Mouse (Mus musculus) liver, embryonic 15.5 days (tissue): ENCODE measurements around the gene Zfp704. TPM values are rescaled to one million over a fixed set of nuclear protein-coding genes. Genes with fewer than 3 reads are reported as not detected.

Experiments
- ATAC-seq: fragments of 200-750 bp; cut with Nextera tagmentation; 2 replicates; pipeline ENCODE4 v1.8.0; 2017; ENCODE audit warnings: moderate number of reproducible peaks, mild to moderate bottlenecking, moderate library complexity; ENCODE audit not compliant: insufficient read depth
- H3K27ac ChIP-seq: fragments of 300-500 bp; sonication (generic); replicated peaks from 2 replicates; pipeline ENCODE4 v1.5.1; 2015; ENCODE audit warnings: mild to moderate bottlenecking, inconsistent platforms
- H3K27me3 ChIP-seq: fragments of 300-500 bp; sonication (generic); 2 replicates; pipeline ENCODE4 v1.6.1; 2015; ENCODE audit warnings: mild to moderate bottlenecking, inconsistent platforms
- H3K36me3 ChIP-seq: fragments of 300-500 bp; sonication (generic); replicated peaks from 2 replicates; pipeline ENCODE4 v1.6.1; 2015; ENCODE audit warnings: moderate library complexity, mild to moderate bottlenecking, inconsistent platforms
- H3K4me1 ChIP-seq: fragments of 300-500 bp; sonication (generic); replicated peaks from 2 replicates; pipeline ENCODE4 v1.6.1; 2015; ENCODE audit warnings: inconsistent platforms
- H3K4me2 ChIP-seq: fragments of 300-500 bp; sonication (generic); 2 replicates; pipeline ENCODE4 v1.6.1; 2015; ENCODE audit warnings: moderate library complexity, mild to moderate bottlenecking, inconsistent platforms
- H3K4me3 ChIP-seq: fragments of 300-500 bp; sonication (generic); replicated peaks from 2 replicates; pipeline ENCODE4 v1.5.1; 2015; ENCODE audit warnings: mild to moderate bottlenecking, inconsistent platforms
- H3K9ac ChIP-seq: fragments of 300-500 bp; sonication (generic); 2 replicates; pipeline ENCODE4 v1.6.1; 2015; ENCODE audit warnings: moderate library complexity, mild to moderate bottlenecking, inconsistent platforms
- H3K9me3 ChIP-seq: fragments of 300-500 bp; sonication (generic); replicated peaks from 2 replicates; pipeline ENCODE4 v1.6.1; 2016; ENCODE audit warnings: inconsistent platforms
- WGBS: fragments of 180-500 bp; shearing (Covaris S2); methylation state at CpG from one replicate; pipeline ENCODE4 v1.1.7; 2015; ENCODE audit warnings: mixed read lengths; ENCODE audit not compliant: insufficient replicate concordance; 5-methylcytosine and 5-hydroxymethylcytosine counted together
- polyA plus RNA-seq: library from polyadenylated mRNA; unstranded; fragments of >200 nt; fragmentation: Nextera tagmentation; extraction: Ambion mirVana; gene quantifications from 2 replicates; pipeline ENCODE4 v1.2.1, GENCODE M21; 2015

The Zfp704 gene
- polyA plus RNA-seq, 1 experiment from 2014 or later = 0.81 TPM

- Histone ChIP-seq H3K9me3 (no peaks in the 10 kb centered on the region), H3K4me1 (peaks cover 10% of the 10 kb centered on the region; the same call in 1 of the 2 replicates), H3K36me3 (no peaks in the 10 kb centered on the region), H3K27me3 (no peaks in the 10 kb centered on the region), H3K4me3 (no peak overlapping the region), H3K9ac (no peak overlapping the region), H3K4me2 (no peak overlapping the region), H3K27ac (no peak overlapping the region)
- no peak for ATAC-seq
- WGBS = 79% methylated on average over 7 of the region's 7 CpGs
Observed at GRCm38 (mm10) chr3:9513703-9514110, 96.2 kb downstream of the Zfp704 start.

DNA sequence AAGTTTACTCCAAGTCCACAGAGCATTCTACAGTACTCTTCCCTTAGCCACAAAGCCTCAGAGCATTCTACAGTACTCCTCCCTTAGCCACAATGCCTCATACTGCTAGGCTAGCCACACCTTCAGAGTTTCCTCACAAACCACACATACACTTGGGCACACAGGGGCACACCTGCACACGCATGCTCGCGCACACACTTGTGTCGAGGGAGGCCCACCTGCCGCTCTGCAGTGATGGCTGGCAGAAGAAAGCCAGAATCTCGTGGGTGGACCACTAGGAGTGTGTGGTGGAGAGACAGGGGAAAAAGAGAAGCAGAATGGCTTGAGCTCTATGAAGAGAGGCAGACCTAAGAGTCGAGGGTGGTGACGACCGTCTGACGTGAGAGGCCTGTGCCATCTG, 97.7 kb downstream of the Zfp704 start:
- H3K27me3 ChIP-seq = no peaks in the 10 kb centered on the region
- no peak overlapping the region for H3K4me2 ChIP-seq
- peaks cover 10% of the 10 kb centered on the region; the same call in 1 of the 2 replicates for H3K4me1 ChIP-seq
- 74% methylated on average over 10 of the region's 10 CpGs for WGBS
- H3K4me3 ChIP-seq = no peak overlapping the region
- no peaks in the 10 kb centered on the region for H3K9me3 ChIP-seq
- no peak overlapping the region for H3K27ac ChIP-seq
- H3K9ac ChIP-seq = no peak overlapping the region
- no peaks in the 10 kb centered on the region for H3K36me3 ChIP-seq
- no peak for ATAC-seq

- WGBS = 30% methylated on average over 6 of the region's 6 CpGs
- peaks cover 4% of the 10 kb centered on the region; the same call in 1 of the 2 replicates for H3K4me1 ChIP-seq
- no peaks in the 10 kb centered on the region for H3K9me3 ChIP-seq
- H3K27me3 ChIP-seq = no peaks in the 10 kb centered on the region
- H3K36me3 ChIP-seq = no peaks in the 10 kb centered on the region
- H3K27ac ChIP-seq = no peak overlapping the region
- ATAC-seq = no peak
- H3K9ac ChIP-seq = no peak overlapping the region
- no peak overlapping the region for H3K4me2 ChIP-seq
- no peak overlapping the region for H3K4me3 ChIP-seq
Observed at GRCm38 (mm10) chr3:9505692-9506211, 104.1 kb downstream of the Zfp704 start.

GRCm38 (mm10) chr3:9504371-9504770, 105.5 kb downstream of the Zfp704 start:
- H3K9me3 ChIP-seq = no peaks in the 10 kb centered on the region
- no peaks in the 10 kb centered on the region for H3K36me3 ChIP-seq
- no peak overlapping the region for H3K9ac ChIP-seq
- H3K27ac ChIP-seq = no peak overlapping the region
- WGBS = 78% methylated on average over 4 of the region's 4 CpGs
- H3K27me3 ChIP-seq = no peaks in the 10 kb centered on the region
- H3K4me2 ChIP-seq = no peak overlapping the region
- no peak for ATAC-seq
- peaks cover 17% of the 10 kb centered on the region for H3K4me1 ChIP-seq
- no peak overlapping the region for H3K4me3 ChIP-seq

DNA sequence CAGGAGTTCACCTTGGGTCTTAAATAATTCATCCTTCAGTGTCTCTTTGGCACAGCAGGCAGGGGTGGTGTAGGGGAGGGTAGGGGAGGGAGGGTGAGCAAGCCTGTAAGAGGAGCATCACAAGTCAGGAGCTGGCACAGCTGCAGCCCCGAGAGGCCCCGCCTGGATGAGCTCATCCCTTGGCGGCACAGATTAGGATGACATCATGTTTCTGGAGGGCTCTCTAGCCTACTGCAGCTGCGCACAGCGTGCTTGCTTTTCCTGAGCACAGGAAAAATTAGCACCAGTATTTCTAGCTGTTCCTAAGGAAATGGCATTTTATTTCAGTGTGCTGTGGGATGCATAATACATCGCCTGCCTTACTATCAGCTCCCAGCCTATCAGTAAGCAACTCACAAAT, 109.2 kb downstream of the Zfp704 start:
- H3K4me3 ChIP-seq = no peak overlapping the region
- no peaks in the 10 kb centered on the region for H3K36me3 ChIP-seq
- H3K27ac ChIP-seq = no peak overlapping the region
- H3K4me1 ChIP-seq = peaks cover 20% of the 10 kb centered on the region
- 0 out of 2 replicates have a peak, but pooled peaks have one; percentile 62 for ATAC-seq
- H3K9me3 ChIP-seq = no peaks in the 10 kb centered on the region
- no peaks in the 10 kb centered on the region for H3K27me3 ChIP-seq
- no peak overlapping the region for H3K9ac ChIP-seq
- no peak overlapping the region for H3K4me2 ChIP-seq
- WGBS = 24% methylated on average over 6 of the region's 6 CpGs

DNA sequence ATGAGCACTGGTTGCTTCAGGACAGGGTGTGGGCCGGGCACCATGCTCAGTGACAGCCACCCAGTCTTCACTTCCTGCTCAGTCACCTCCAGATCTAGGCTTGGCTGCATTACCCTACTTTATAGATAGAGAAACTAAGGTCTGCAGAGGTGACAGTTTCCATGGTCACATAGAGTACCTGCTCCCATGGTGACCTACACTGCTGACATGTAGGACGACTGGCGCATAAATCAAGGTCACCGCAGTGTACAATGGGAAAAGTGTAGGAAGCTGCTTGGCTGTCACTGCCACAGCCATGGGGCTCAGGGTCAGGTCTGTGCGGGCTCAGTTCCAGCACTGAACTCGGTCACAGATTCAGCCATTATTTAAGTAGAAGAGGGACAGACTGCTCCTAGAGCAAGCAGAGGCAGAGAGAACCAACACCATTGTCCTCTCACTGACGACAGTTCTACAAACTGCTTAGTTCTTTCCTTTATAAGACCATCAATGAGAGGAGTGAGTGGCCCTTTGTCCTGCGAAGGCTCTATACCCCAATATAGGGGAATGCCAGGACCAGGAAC, 109.8 kb downstream of the Zfp704 start:
- no peaks in the 10 kb centered on the region for H3K27me3 ChIP-seq
- H3K9ac ChIP-seq = no peak overlapping the region
- WGBS = 46% methylated on average over 8 of the region's 8 CpGs
- no peak overlapping the region for H3K4me3 ChIP-seq
- H3K4me2 ChIP-seq = peak overlapping the region; percentile 1; the same call in 1 of the 2 replicates
- no peak overlapping the region for H3K27ac ChIP-seq
- no peaks in the 10 kb centered on the region for H3K36me3 ChIP-seq
- H3K9me3 ChIP-seq = no peaks in the 10 kb centered on the region
- no peak; the same call in 1 of the 2 replicates for ATAC-seq
- peaks cover 20% of the 10 kb centered on the region for H3K4me1 ChIP-seq

- WGBS = 12% methylated on average over 5 of the region's 5 CpGs
Observed at GRCm38 (mm10) chr3:9499489-9499888, 110.4 kb downstream of the Zfp704 start.

DNA sequence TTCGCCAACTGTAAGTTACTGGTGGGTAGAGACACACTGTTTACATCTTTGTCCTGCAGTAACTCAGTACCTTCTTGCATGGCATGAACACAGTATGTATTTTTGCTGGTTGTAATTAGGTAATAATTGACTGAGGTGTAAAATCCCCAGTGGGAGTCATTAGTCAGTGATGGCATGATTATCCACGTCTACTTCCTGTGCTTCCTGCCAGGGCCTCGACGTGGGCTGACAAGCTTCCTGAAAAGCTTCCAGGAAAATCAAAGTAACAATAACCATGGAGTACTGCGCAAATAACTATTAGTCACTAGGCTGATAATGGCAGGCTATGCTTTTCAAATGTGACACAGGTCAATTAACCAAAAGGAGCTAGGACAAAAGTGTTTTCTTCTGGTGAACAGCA, 112.6 kb downstream of the Zfp704 start:
- ATAC-seq = no peak
- H3K4me3 ChIP-seq = no peak overlapping the region
- H3K9me3 ChIP-seq = no peaks in the 10 kb centered on the region
- H3K4me1 ChIP-seq = peaks cover 20% of the 10 kb centered on the region
- H3K9ac ChIP-seq = no peak overlapping the region
- no peaks in the 10 kb centered on the region for H3K36me3 ChIP-seq
- no peak overlapping the region for H3K4me2 ChIP-seq
- H3K27ac ChIP-seq = no peak overlapping the region
- no peaks in the 10 kb centered on the region for H3K27me3 ChIP-seq
- WGBS = 39% methylated on average over 5 of the region's 5 CpGs

More at GRCm38 (mm10) chr3:9499489-9499888, 110.4 kb downstream of the Zfp704 start:
- no peak for ATAC-seq
- H3K4me3 ChIP-seq = no peak overlapping the region
- H3K9me3 ChIP-seq = no peaks in the 10 kb centered on the region
- peak overlapping the region; percentile 1; the same call in 1 of the 2 replicates for H3K4me2 ChIP-seq
- H3K9ac ChIP-seq = no peak overlapping the region
- peaks cover 20% of the 10 kb centered on the region for H3K4me1 ChIP-seq
- no peaks in the 10 kb centered on the region for H3K27me3 ChIP-seq
- H3K27ac ChIP-seq = no peak overlapping the region
- H3K36me3 ChIP-seq = no peaks in the 10 kb centered on the region

DNA sequence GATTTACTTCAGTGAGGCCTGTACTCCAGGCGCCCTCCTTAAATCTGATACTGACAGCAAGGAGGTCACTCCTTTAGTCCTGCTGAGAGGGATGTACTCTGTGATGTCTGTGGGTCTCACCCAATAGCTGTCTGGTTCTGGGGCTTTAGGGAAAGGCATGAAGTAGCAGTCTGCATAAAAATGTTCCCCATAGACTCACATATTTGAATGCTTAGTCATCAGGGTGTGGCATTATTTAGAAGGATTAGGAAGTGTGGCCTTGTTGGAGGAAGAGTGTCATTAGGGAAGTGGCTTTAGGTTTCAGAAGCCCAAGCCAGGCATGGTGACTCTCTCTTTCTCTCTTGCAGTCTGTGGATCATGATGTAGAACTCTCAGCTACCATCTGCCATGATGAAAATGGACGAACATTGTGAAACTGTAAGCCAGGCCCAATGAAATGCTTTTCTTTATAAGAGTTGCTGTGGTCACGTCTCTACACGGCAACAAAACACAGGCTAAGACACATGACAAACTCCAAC, 118.1 kb downstream of the Zfp704 start:
- ATAC-seq = no peak
- H3K27me3 ChIP-seq = no peaks in the 10 kb centered on the region

DNA sequence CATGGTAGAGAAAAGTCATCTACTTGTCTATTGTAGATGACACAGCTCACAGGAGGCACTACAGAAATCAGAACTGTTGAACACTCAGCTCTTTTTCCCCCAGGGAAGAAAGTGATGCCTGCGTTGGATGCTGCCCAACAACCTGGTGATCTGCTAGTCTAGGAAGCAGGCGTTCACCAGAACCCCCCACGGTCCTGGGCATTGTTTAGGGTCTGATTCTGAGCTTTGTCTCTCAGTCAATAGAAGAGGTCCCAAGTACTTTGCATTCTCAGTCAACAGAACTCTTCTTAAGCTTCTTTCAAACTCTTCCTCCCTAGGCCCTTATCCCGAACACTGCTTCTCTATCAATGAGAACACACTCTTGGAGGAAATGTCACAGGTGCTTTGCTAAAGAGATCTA, 122.2 kb downstream of the Zfp704 start:
- H3K9me3 ChIP-seq = no peaks in the 10 kb centered on the region
- H3K4me2 ChIP-seq = no peak overlapping the region
- H3K9ac ChIP-seq = no peak overlapping the region
- H3K27ac ChIP-seq = no peak overlapping the region
- 61% methylated on average over 4 of the region's 4 CpGs for WGBS
- no peaks in the 10 kb centered on the region for H3K27me3 ChIP-seq
- no peak overlapping the region for H3K4me3 ChIP-seq
- no peaks in the 10 kb centered on the region for H3K4me1 ChIP-seq
- no peak for ATAC-seq
- no peaks in the 10 kb centered on the region for H3K36me3 ChIP-seq

More for the DNA sequence above, 118.1 kb downstream of the Zfp704 start:
- no peak overlapping the region for H3K27ac ChIP-seq
- H3K4me2 ChIP-seq = no peak overlapping the region
- H3K9me3 ChIP-seq = no peaks in the 10 kb centered on the region
- no peak overlapping the region for H3K4me3 ChIP-seq
- H3K36me3 ChIP-seq = no peaks in the 10 kb centered on the region
- H3K4me1 ChIP-seq = no peaks in the 10 kb centered on the region
- 63% methylated on average over 4 of the region's 4 CpGs for WGBS
- H3K9ac ChIP-seq = no peak overlapping the region

DNA sequence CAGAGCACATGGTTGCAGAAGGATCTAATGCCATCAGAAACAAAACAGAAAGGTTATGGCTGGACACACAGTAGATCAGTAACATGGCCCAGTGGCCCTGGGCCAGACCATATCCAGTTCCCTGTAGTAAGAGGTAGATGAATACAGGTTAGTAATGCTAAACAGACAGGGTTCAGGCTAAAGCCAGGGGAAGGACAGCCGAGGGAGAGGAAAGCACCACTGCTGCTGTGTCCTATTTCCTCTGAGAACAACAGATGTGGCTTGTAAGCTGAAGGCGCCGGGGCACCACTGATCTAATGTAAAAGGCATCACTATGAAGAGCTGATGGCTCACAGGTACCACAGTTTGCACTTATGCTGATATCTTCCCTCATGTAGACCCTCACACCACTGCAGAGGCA, 124.4 kb downstream of the Zfp704 start:
- WGBS = 65% methylated on average over 3 of the region's 3 CpGs
- no peak overlapping the region for H3K4me3 ChIP-seq
- no peak overlapping the region for H3K9ac ChIP-seq
- no peak for ATAC-seq
- H3K4me2 ChIP-seq = no peak overlapping the region
- no peaks in the 10 kb centered on the region for H3K4me1 ChIP-seq
- no peak overlapping the region for H3K27ac ChIP-seq
- H3K36me3 ChIP-seq = no peaks in the 10 kb centered on the region
- H3K9me3 ChIP-seq = no peaks in the 10 kb centered on the region
- H3K27me3 ChIP-seq = no peaks in the 10 kb centered on the region
